Mouse (Mus musculus): ENCODE results near the gene D17Wsu92e. TPM values are rescaled to one million over a fixed set of nuclear protein-coding genes. Genes with fewer than 3 reads are reported as not detected.

D17Wsu92e gene
- total RNA-seq, 2 experiments from 2014 or later: 79.7 to 85.1 TPM

DNA sequence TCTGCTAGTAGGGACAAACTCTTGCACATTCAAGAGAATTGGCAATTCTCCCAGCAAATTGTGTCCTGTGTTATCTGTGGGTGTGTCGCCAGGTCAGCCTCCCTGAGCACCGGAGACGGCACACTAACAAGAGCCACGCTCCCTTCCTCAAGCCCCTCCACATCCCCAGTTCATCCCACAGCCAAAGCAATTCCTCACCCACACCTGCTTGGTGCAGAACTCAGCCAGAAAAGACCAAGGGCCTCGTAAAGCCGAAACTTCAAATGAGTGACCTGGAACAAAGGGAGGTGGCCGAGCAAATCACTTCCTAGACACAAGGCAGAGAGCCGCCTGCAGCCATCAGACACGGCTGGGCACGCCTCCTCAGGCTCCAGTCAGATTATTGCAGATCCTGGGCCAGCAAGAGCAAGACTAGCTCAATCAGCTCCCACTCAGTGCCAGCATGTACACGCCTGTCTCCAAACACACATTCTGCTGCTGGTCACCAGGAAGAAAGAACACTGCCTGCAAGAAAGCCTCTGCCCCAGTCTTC is 23.0 kb downstream of the D17Wsu92e start:
- intact Hi-C loops (cut with DNase I; ENCODE audit: low total_unique reads): no loop called here

DNA sequence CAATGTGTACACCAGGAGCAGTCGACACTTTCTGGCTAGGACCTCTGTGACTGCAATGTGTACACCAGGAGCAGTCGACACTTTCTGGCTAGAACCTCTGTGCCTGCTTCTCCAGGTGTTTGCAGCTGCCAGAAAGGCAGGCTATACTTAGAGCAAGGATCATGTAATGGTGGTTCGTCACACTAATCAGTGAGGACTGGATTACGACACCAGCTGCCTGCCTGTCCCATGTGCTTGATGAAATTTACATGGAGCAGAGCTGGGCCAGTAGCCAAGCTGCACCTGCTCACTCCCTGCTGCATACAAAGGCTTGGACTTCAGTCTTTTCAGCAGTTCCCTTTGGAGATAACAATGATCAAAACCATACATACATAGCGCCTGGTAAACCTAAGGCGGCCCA is 23.7 kb downstream of the D17Wsu92e start:
- intact Hi-C loops (cut with DNase I; ENCODE audit: low total_unique reads): no loop called here
- DNase-seq: peak; percentile 25

More for the DNA sequence above, 23.0 kb downstream of the D17Wsu92e start:
- peak; percentile 57 for DNase-seq

DNA sequence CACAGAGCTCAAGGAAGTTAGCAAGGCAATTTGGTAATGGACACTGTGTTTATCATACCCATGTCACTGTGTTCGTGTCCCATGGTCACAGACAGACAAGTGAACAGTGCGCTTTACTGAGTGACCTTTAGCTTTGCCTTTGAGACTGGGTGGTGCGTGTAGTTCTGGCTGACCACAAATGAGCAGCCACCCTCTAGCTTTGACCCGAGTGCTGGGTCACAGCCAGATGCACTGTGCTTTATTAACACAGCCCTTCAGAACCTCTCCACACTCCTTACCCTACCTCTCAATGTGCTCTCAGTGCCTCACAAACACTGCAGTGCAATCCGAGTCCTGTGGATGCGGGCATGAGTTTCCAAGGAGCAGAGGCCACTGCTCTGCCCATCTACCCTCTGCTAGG is 27.3 kb downstream of the D17Wsu92e start:
- intact Hi-C loops (cut with DNase I; ENCODE audit: low total_unique reads): no loop called here
- DNase-seq: no peak

DNA sequence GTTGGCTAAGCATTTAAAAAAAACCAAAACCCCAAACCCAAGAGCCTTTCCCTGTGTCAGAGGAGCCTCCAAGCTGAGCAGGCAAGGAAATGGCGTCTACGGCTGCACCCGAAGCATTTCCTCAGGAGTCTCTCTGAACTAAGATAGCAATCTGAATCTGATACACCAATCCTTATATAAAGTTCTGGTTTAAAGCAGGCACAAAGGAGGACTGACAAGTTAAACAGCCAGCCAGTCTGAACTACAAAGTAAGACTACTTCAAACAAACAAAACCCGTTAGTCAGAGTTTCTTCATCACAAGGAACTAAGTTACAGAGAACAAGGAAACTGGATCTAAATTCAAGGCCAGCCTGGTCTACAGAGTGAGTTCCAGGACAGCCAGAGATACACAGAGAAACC is 27.9 kb downstream of the D17Wsu92e start:
- intact Hi-C loops (cut with DNase I; ENCODE audit: low total_unique reads): no loop called here
- no peak for DNase-seq

DNA sequence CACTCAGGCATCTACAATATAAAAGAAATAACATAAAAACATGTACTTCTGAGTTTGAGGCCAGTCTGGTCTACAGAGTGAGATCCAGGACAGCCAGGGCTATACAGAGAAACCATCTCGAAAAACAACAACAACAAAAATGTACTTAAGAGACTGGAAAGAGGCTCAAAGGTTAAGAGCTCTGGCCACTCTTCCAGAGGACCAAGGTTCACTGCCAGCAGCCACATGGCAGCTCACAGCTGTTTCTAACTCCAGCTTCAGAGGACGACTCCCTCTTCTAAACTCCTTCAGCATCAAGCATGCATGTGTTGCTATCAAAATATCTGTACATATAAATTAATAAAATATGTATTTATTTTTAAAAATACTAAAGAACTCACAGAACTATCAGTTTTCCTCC is 28.9 kb downstream of the D17Wsu92e start:
- intact Hi-C loops (cut with DNase I; ENCODE audit: low total_unique reads): no loop called here
- no peak for DNase-seq

DNA sequence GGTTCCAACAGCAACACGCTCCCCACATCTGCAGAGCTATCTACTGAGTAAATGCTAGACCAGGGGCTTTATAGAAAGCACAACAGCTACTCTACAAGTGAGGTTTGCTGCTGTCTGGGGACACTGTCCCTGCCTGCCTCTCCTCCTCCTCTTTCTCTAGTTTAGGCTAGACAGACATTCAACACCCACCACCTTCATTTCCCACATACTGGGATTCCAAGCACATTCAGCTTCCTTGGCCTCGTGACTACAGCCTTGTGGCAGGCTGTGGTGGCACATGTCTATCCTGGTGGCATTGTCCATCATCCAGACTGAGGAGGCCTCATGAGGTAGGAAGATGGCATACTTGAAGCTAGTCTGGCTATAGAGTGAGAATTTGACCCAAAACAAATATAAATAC is 29.5 kb downstream of the D17Wsu92e start:
- DNase-seq: no peak

DNA sequence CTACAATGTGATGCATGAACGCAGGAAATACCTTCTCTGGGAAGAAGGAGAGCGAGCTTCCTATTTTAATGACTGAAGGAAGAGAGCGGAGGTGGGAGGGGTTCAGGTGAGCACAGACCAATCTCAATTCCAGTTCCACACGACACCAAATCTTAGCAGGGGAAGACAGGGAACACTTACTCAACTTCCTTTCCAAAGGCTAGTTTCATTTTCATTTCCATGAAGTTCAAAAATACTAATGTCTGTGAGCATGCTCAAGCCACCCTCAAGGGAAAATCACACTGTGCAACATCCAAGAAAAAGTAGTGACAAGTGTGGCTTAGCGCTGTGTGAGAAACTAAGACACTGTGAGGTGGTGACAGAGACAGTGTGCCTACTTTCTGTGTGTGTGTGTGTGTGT is 30.4 kb downstream of the D17Wsu92e start:
- intact Hi-C loops (cut with DNase I; ENCODE audit: low total_unique reads): no loop called here
- DNase-seq: no peak

More for the DNA sequence above, 29.5 kb downstream of the D17Wsu92e start:
- intact Hi-C loops (cut with DNase I; ENCODE audit: low total_unique reads): no loop called here

DNA sequence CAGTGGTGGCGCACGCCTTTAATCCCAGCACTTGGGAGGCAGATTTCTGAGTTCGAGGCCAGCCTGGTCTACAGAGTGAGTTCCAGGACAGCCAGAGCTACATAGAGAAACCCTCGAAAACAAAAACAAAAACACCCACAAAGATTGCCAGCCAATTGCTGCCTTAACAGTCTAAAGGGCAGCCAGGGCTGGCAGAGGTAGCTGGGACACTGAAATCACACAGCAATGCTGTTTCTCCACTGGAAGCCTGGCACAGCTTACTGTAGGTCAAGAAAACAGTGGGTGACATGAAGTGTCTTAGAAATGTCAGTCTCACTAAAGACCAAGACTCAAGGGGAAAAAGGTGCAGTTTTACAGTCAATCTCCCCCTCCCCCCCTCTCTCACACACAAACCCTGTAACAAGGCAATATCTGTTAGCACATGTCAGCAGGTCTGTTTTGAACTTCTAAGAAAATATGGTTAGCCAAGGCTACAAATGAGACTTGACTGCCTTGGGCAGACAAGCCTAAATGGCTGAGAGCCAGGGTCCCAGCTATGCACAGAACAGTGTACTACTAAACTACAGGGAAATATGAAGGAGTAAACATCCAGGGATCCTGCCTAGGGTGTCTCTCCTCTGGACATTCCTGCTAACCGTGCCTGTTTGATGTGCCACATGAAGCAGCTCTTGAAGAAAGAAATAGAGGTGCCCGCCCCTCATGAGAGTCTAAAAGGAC is 31.8 kb downstream of the D17Wsu92e start:
- intact Hi-C loops (cut with DNase I; ENCODE audit: low total_unique reads): no loop called here
- no peak for DNase-seq

DNA sequence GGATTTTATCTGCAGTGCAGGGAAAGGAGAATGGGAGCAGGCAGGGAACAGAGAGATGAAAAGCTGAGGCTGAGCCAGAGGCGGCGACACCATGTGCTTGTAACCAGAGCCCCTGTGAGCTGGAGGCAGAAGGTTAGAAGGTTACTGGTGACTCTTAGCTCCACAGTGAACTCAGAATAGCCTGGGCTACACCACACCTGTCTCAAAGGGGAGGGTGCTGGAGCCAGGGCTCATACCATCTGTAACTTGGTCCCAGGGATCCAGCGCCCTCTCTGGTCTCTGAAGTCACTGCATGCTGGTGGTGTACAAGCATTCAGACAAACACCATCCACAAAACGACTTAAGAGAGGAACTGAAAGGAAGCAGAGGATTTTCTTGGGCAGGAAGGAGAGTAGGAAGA is 36.9 kb downstream of the D17Wsu92e start:
- DNase-seq: no peak
- intact Hi-C loops (cut with DNase I; ENCODE audit: low total_unique reads): no loop called here

DNA sequence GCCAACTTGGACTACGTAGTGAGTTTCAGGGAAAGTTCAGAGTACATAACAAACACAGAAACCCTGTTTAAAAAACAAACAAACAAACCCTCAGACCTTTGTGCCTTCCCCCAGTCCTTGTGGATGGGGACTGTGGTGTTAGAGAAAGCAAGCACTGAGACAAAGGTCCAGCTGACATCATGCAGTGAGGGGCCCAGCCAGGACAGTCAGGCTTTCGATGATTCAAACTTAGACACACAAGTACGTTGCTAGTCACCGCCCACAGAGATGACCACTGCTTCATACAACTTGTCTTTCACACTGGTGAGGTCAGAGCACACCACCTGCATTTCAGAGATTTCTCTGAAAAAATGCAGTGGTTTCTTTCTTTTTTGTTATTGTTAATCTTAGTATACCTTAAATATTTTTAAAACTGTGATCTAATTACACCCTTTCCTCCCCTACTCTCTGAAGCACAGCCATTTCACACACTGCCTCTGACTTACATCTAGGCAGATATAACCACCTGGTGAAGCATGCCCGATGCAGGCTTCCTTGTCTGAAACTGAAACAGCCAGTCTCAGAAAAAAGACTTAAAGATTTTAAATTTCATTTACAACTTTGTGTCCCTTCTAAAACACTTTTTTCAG is 39.3 kb downstream of the D17Wsu92e start:
- DNase-seq: no peak
- intact Hi-C loops (cut with DNase I; ENCODE audit: low total_unique reads): no loop called here

DNA sequence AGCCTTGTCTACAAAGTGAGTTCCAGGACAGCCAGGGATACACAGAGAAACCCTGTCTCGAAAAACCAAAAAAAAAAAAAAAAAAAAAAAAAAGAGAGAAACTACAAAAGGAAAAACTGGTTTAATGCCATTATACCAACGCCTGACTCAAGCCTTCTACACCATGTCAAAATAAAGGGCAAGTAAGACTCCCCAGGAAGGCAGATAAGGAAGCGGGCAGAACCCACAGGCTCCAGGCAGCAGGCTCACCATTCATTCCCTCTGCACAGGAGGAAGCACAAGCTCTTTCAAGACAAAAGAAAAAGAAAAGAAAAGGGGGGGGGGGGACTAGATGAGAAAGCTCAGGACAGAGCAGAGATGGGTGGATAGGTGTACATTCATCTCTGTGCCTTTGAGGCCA is 40.7 kb downstream of the D17Wsu92e start:
- intact Hi-C loops (cut with DNase I; ENCODE audit: low total_unique reads): no loop called here
- DNase-seq: no peak

DNA sequence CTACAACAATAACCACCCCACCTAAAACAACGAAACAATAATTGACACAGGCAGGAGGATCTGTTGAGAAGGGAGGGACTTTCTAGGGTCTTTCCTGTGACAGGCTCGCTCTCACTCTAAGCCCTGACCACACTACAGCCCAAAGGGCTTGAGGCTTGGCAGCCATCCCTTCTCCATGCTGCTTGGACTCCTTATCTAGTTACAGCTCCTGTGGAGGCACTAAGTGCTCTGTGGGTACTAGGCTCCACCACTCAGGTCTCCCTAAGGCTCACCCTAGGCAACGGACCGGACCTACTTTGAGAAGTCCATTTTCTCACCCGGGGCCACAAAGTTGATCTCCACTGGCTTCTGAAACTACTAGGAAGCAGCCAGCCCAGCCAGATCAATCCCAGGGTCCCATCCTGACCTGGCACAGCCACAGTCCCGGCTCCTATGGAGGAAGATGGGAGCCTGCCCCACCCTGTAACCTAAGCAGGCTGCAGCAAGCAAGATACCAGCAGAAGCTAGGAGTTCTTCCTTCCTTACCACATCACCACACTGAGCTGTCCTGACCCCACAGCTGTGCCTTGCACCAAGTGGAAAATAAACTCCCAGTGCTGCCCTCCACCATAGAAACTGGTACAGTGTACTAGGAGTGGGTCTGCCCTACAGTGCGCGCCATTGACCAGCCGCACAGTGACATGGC is 41.6 kb downstream of the D17Wsu92e start:
- intact Hi-C loops (cut with DNase I; ENCODE audit: low total_unique reads): no loop called here
- DNase-seq: no peak

DNA sequence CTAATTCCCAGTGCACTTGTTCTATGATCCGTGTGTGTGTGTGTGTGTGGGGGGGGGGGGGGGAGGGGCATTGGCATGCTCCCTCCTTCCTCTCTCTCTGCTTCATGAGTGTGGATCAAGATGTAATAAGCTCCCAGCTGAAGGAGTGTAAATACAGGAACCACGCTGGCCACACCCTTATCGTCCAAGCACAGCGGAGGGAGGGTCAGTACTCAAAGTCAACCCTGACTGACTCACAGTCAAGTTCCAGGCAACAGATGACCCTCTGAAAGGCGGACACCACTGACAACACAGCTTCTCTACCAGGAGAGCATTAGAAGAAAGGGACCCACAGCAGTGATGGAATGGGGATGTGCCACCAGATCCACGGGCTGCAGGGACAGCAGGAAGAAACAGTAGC is 42.6 kb downstream of the D17Wsu92e start:
- no peak for DNase-seq
- intact Hi-C loops (cut with DNase I; ENCODE audit: low total_unique reads): no loop called here

DNA sequence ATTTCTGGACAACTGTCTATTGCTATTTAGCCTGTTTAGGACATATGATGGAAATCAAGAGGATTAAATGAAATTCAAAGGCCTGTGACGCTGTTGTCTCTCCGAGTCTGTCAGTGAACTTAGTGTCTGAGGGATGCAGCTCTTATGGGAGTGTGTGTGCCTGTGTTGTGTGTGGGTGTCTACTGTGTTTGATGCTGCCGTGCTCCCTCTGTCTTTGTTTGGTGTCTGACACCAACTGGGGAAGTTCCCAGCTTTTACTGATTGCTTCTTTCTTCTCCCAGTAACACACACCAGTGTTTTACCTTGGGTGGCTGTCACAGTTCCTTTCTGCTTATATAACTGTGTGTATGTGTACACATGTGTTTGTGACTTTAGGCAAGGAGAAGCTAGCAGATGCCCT is 46.2 kb downstream of the D17Wsu92e start:
- intact Hi-C loops (cut with DNase I; ENCODE audit: low total_unique reads): no loop called here
- DNase-seq: no peak

DNA sequence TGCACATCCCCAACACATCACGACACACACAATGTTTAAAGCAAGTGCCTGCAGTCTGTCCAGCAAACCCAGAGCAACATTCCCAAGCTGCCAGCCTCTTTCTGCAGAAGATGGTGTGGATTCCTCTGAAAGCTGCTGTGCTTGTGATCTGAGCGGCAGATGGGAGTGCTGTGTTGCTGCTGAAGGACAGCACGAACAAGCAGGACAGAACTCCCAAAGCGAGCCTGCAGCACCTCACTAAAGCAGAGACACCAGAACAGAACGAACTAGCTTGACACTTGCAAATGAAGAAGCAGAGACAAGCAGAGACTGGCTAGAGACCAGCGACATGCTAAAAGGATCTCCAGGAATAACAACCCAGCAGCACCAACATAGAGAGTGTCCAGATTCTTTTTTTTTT is 48.8 kb downstream of the D17Wsu92e start:
- no peak for DNase-seq
- intact Hi-C loops (cut with DNase I; ENCODE audit: low total_unique reads): no loop called here

DNA sequence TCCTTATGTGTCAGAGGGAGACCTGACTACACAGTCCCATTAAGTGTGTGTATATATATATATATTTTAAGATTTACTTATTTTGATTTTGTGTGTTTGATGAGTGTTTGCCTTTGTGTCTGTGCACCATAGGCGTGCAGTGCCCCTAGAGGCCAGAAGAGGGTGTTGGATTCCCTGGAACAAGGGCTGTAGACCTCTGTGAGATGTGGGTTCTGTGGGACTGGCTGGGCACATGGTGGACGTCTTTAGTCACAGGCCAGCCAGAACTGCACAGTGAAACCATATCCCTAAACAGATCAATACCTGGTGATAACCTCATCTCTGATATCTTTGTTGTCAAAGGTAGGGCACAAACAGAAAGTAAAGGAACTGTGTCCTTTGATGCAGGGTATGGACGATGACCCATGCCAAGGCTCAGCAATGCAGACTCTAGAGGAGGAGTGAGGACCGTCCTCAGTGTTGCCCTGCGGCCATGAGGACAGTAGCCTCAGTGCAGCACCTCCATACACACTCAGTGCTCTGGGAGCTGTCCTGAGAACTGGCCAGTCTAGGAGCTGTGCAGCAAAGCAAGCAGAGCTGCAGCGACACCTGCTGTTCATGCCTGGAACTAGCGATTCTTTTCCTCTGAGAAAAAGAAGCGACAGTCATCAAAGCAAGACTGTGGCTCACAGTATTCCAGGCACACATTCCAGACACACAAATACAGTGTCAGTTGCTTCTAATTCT is 51.5 kb downstream of the D17Wsu92e start:
- intact Hi-C loops (cut with DNase I; ENCODE audit: low total_unique reads): no loop called here
- peak; percentile 62 for DNase-seq

DNA sequence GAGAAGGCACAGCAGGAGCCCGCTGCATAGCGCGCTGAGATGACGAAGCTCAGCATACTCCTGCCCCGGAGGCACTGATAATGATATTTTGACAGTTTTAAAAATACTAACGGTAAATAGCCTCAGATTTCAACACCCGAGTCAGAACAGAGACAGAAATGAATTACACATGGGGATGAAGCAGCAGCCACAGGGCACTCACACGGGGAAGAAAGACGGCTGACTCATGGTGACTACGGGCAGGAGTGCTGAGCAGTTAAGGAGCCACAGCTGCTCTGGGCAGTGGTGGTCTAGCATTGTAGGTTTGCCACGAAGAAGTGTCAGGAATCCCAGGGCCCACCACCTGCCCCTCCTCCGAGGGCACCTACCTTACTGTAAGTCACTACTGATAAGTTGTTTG is 52.9 kb downstream of the D17Wsu92e start:
- intact Hi-C loops (cut with DNase I; ENCODE audit: low total_unique reads): no loop called here
- DNase-seq: no peak

DNA sequence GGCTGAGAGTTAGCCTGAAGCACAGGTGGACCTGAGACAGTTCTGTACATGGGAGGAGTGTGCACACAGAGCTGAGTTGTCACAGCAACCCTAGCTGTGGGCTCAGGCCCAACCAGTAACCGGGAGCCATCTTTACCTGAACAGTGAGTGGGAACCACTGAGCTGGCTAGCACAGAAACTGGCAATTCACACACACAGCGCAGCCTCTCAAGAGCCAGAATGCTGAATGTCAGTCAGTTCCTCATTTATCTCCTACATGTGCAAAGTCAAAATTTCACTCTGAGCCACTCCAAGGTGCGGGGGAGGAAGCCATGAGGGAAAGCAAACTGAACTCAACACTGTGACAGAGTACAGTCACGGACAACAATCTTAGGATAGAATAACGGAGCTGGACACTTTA is 53.3 kb downstream of the D17Wsu92e start:
- intact Hi-C loops (cut with DNase I; ENCODE audit: low total_unique reads): no loop called here
- DNase-seq: no peak

DNA sequence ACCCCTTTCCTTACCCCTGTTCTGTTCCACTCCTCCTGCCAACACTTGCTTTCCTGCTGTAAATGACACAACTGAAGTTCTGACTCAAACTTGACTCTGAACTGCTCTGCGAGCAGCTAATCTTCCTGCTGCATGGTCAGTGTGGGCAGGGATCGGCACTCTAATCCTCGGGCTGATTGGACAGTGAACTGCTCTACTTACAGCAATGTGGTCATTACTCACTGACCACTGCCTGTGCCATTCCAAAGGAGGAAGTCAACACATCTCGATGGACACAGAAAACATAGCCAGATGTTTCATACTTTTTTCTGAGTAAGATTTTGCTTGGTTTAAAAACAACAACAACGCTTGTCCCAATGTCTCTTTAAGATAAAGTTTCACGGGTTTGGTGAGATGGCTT is 55.4 kb downstream of the D17Wsu92e start:
- intact Hi-C loops (cut with DNase I; ENCODE audit: low total_unique reads): no loop called here
- DNase-seq: no peak

DNA sequence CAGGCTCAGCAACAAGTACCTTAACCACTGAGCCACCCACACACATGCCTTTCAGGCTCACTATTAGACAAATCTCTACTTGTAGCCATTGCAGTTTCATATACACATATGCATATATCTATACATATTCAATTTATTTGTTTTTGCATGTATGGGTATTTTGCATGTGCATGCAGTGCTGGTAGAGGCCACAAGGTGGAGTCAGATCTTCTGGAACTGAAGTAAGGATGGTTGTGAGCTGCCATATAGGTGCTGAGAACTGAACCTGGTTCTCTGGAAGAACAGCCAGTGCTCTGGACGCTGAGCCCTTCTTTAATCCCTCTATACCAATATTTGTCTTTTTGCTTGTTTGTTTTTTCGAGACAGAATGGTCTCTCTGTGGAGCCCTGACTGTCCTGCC is 56.0 kb downstream of the D17Wsu92e start:
- intact Hi-C loops (cut with DNase I; ENCODE audit: low total_unique reads): loop anchor here (5.0 kb wide), 1 partner anchor 112 kb away; no protein-coding TSS in a partner anchor
- no peak for DNase-seq

Measured in gastrocnemius, postnatal 14 days (tissue).